Mouse (Mus musculus) lung, adult 2 months (tissue): ENCODE measurements around the gene Dcun1d2.

Source experiments
- CTCF ChIP-seq: fragments of 200-500 bp; IDR thresholded peaks from 2 replicates; pipeline ENCODE4 v1.5.1; 2011; ENCODE audit warnings: mild to moderate bottlenecking, low read length, control low read depth; ENCODE audit not compliant: insufficient read depth
- POLR2A ChIP-seq: fragments of 200-500 bp; IDR thresholded peaks from 2 replicates; pipeline ENCODE4 v1.6.1; 2011; ENCODE audit warnings: low read depth, mild to moderate bottlenecking, control low read depth, low read length, borderline replicate concordance; ENCODE audit errors: extremely low read depth

GRCm38 (mm10) chr8:13209770-13210169 is 78.2 kb downstream of the Dcun1d2 start:
- no peak for TF ChIP-seq CTCF
- no peak for TF ChIP-seq POLR2A
